Mouse (Mus musculus) adrenal gland, postnatal 4 days (tissue): ENCODE measurements around the gene Slc30a4. TPM values are rescaled to one million over a fixed set of nuclear protein-coding genes. Genes with fewer than 3 reads are reported as not detected.

ENCODE experiments used
- microRNA-seq: library from miRNA; unstranded; fragments of <30 nt; microRNA quantifications from one replicate; pipeline ENCODE4 v1.2.0, GENCODE M21; 2021
- total RNA-seq, 2 experiments: library from RNA; stranded (reverse); gene quantifications; 2 replicates each; pipeline ENCODE4 v1.2.3; 2021

Slc30a4 gene
- total RNA-seq, 2 experiments from 2014 or later: 33.2 to 34.4 TPM

Small RNA genes within 50 kb of the gene (microRNA-seq; reads per million reads assigned to microRNA genes)
- gene Mir147: 3.4 reads per million, percentile 9 among the genes with 10 or more reads in this experiment

Other genes starting within 250 kb of the Slc30a4 start
- under 1 TPM; 0.17 to 0.23 TPM for gene Gm14085, start 217.7 kb downstream of the Slc30a4 start, total RNA-seq
- gene Gatm, start 91.4 kb downstream of the Slc30a4 start, total RNA-seq: 10 to 100 TPM; 22.8 to 82.9 TPM
- under 1 TPM; 0.42 to 0.68 TPM for gene AA467197, start 65.7 kb downstream of the Slc30a4 start, total RNA-seq
- gene Bloc1s6, start 35.8 kb upstream of the Slc30a4 start, total RNA-seq: 10 to 100 TPM; 31.7 to 34.1 TPM
- 10 to 100 TPM; 30.3 to 35.1 TPM for gene Sqor, start 62.6 kb upstream of the Slc30a4 start, total RNA-seq